Mouse (Mus musculus) 3134 (cell line): ENCODE data around the gene Olfr48.

Source experiments
- DNase-seq: peaks from one replicate; pipeline ENCODE4 v3.0.0-alpha.2; 2011; ENCODE audit warnings: low spot score; ENCODE audit not compliant: insufficient read length; ENCODE audit errors: extremely low read depth

Olfr48 gene

DNA sequence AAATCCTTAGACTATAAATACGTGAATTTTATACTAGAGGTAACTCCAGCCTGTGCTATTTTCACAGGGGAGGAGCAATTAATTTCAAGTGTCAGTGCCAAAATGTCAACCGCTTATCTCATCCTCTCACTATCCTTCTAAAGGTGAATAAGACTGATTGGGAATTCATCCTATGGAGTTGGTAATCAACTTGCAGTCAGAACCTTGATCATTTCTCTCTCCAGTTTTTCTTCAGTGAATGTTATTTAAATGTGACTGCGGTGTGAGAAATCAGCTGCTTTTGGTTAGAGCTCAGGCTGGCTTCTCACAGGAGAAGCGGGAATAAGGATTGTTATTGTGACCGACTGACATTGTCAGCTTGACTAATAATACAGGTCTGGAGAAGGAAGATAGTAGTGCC lies at the start of gene Olfr48:
TSS of gene Olfr48 (minus strand) at position 101 of the 400 bp plus-strand sequence.
- no peak for DNase-seq

DNA sequence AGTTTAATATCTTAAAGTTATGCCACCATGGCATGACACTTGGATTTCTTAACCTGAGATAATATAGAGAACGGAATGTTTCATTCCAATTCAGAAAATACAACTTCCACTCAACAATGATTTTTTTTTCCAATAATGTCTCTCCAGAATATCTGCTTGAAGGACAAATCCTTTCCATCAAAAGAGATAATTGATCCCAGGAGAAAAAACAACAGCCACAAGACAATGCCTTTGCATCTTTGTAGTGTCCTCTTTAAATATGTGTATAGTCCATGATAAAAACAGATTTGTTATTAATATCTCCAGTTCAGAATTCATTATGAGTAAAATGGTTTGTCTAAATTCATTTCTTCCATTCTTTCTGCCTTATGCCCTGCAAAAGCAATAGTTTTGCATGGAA lies 30.1 kb upstream of the Olfr48 start, which contains the start of gene Olfr1257:
TSS of gene Olfr1257 (plus strand) at position 301 of the 400 bp plus-strand sequence.
- no peak for DNase-seq

DNA sequence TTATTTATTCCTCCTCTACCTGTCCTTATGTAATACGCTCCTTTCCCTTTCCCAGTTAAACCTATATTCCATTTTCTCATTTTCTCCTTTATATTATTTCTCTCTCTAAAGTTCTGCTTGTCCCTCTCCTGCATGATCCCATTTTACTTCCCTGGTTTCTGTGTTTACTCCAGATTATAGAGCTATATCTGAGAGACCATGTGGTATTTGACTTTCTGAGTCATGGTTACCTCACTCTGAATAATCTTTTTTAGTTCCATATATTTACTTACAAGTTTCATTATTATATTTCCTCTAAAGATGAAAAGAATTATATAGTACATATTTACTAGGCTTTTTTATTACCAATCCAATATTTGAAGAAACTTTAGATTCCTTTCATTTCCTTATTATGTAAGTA lies 1.2 kb upstream of the Olfr48 start:
- no peak for DNase-seq

DNA sequence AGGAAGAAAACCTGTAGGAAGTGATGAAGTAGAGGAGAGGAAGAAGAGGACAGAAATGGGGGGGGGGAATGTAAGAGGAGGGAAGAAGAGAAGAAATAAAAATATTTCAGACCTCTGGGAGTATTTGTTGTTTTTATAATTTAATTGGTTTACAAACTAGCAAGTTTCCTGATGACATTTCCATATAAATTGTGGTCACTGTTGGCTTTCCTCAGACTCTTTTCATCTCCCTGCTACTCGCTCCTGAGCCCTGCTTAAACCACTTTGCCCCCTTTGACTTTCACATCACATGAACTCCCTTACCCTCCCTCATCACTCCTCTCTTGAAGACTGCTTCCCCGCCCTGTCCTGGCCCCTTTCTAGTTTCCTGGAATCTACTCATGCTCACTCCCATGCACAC lies 6.5 kb downstream of the Olfr48 start, which contains the start of gene Olfr1256:
TSS of gene Olfr1256 (minus strand) at position 101 of the 400 bp plus-strand sequence.
- no peak for DNase-seq

DNA sequence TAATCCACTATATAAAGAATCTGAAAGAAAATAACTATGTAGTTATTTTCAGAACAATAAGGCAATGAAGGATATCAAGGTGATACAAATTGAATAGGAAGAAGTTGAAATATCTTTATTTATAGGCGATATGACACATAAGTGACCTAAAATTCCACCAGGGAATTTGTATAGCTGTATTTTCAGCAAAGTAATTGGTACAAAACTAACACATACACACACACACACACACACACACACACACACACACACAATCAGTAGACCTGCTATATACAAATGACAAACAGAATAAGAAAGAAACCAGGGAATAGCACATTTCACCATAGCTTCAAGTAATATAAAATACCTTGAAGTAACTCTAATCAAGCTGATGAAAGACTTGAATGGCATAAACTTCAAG lies 27.8 kb downstream of the Olfr48 start:
- no peak for DNase-seq

DNA sequence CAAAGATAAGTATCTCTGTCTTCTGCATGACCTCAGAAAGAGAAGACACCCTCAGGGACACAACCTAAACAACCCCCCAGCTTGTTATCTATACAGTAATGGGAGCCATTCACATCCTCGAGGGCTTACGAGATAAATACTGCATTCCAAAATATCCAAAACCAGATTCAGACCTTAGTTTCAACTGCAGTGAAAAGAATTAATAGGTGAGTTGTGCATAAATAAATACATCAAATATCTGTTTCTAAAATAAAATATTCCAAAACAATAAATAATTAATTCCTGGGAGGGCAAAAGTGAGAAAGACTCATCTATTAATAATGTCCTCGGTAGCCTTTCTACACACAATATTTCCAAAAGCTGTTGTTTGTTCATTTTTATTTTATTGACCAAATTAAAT lies 36.3 kb downstream of the Olfr48 start, which contains the start of gene Olfr1255:
TSS of gene Olfr1255 (plus strand) at position 301 of the 400 bp plus-strand sequence.
- no peak for DNase-seq

DNA sequence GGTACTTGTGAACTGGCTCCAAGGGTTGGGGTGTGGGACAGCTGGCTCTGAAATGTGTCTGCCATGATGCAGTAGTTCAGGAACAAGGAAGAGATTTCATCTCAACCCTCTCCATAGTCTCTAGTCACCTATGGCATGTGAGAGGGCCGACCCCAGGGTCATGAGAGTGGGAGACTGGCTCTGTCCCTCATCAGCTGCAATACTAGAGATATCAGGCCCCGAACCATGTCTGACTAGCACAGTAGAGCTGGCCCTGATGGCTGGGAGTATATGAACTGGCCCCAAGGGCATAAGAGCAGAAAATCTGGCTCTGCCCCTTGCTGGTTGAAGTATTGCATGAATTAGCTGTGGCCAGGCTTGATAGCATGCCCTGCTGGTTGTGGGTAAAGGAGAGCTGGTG lies 37.3 kb downstream of the Olfr48 start:
- DNase-seq, result no peak

DNA sequence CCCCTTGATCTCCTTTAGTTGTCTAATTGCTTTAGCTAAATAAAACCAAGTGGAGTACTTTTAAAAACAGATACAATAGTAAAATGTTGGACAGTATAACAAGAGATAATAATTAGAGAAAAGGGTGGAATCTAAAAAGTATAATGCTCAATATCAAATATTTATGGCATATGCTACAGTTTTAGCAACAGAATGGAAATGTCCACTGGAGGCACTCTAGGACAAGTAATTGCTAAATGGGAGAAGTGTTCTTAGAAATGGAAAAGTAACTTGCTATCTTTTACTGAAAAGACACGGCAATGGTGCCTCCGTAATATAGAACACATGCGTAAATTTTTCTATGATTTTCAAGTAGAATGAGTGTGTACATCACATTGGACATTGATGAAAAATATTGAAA lies 48.4 kb downstream of the Olfr48 start:
- no peak for DNase-seq

DNA sequence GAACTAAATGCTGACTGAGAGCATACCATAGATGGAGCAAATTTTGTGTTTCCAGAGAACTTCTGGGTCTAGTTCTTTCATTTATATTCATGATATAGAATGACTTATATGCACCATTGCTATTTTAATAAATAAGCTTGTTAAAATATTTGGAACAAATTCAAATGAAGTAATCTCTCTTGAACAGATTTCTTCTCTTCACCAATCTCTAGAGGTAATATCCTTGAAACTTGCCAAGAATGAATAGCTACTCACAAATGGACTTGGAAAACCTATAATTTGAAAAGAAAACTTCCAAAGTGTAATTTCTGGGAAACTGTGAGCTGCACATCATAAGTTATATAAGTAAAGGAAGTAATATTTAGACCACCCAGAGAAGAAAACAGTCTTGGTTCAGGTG lies 54.5 kb downstream of the Olfr48 start, which contains the start of gene Olfr1254:
TSS of gene Olfr1254 (minus strand) at position 101 of the 400 bp plus-strand sequence.
- DNase-seq, result no peak
